Mouse (Mus musculus): ENCODE results near the gene Atat1.
"Not testable (repeated sequence)": the region's sequence is repeated elsewhere in the genome, so short reads cannot be mapped to it uniquely, and the experiment has no call there.

The Atat1 gene

GRCm38 (mm10) chr17:35909919-35910369, at the start of gene Atat1:
Gene Atat1 (minus strand): TSS chr17:35910075.
- DNase-seq (ENCODE audit: low read depth, low spot score) = peak; percentile 98

GRCm38 (mm10) chr17:35958533-35959223, 48.8 kb upstream of the Atat1 start:
- DNase-seq (ENCODE audit: low read depth, low spot score) = no peak

- DNase-seq (ENCODE audit: low read depth, low spot score) = no peak
These were observed 44.8 kb upstream of the Atat1 start for GRCm38 (mm10) chr17:35954665-35955064.

GRCm38 (mm10) chr17:35952559-35952958, 42.7 kb upstream of the Atat1 start:
- DNase-seq (ENCODE audit: low read depth, low spot score) = not testable (repeated sequence)

- DNase-seq (ENCODE audit: low read depth, low spot score) = not testable (repeated sequence)
These were observed 41.1 kb upstream of the Atat1 start for GRCm38 (mm10) chr17:35950946-35951345.

- peak; percentile 65 for DNase-seq (ENCODE audit: low read depth, low spot score)
These were observed 30.1 kb upstream of the Atat1 start for GRCm38 (mm10) chr17:35939941-35940340.

- DNase-seq (ENCODE audit: low read depth, low spot score) = no peak
These were observed 29.2 kb upstream of the Atat1 start for GRCm38 (mm10) chr17:35939108-35939507.

- peak; percentile 81 for DNase-seq (ENCODE audit: low read depth, low spot score)
These were observed 27.9 kb upstream of the Atat1 start for GRCm38 (mm10) chr17:35937700-35938348.

GRCm38 (mm10) chr17:35935763-35936162, 25.9 kb upstream of the Atat1 start:
- DNase-seq (ENCODE audit: low read depth, low spot score) = not testable (repeated sequence)

- no peak for DNase-seq (ENCODE audit: low read depth, low spot score)
These were observed 22.7 kb upstream of the Atat1 start for GRCm38 (mm10) chr17:35932608-35933007.

- DNase-seq (ENCODE audit: low read depth, low spot score) = no peak
These were observed 20.8 kb upstream of the Atat1 start for GRCm38 (mm10) chr17:35930627-35931026.

- no peak for DNase-seq (ENCODE audit: low read depth, low spot score)
These were observed 19.7 kb upstream of the Atat1 start for GRCm38 (mm10) chr17:35929534-35929933.

GRCm38 (mm10) chr17:35927471-35927870, 17.6 kb upstream of the Atat1 start:
- no peak for DNase-seq (ENCODE audit: low read depth, low spot score)

- no peak for DNase-seq (ENCODE audit: low read depth, low spot score)
These were observed 13.4 kb upstream of the Atat1 start for GRCm38 (mm10) chr17:35923281-35923680.

GRCm38 (mm10) chr17:35922566-35922965, 12.7 kb upstream of the Atat1 start:
- peak; percentile 40 for DNase-seq (ENCODE audit: low read depth, low spot score)

GRCm38 (mm10) chr17:35921710-35922109, 11.8 kb upstream of the Atat1 start:
- DNase-seq (ENCODE audit: low read depth, low spot score) = no peak

GRCm38 (mm10) chr17:35920862-35921562, 11.1 kb upstream of the Atat1 start:
- peak; percentile 79 for DNase-seq (ENCODE audit: low read depth, low spot score)

- DNase-seq (ENCODE audit: low read depth, low spot score) = peak; percentile 26
These were observed 10.5 kb upstream of the Atat1 start for GRCm38 (mm10) chr17:35920384-35920783.

- peak; percentile 34 for DNase-seq (ENCODE audit: low read depth, low spot score)
These were observed 10.0 kb upstream of the Atat1 start for GRCm38 (mm10) chr17:35919864-35920301.

- peak; percentile 99 for DNase-seq (ENCODE audit: low read depth, low spot score)
These were observed 9.3 kb upstream of the Atat1 start for GRCm38 (mm10) chr17:35919060-35919715.

GRCm38 (mm10) chr17:35918276-35919059, 8.6 kb upstream of the Atat1 start:
- peak; percentile 79 for DNase-seq (ENCODE audit: low read depth, low spot score)
